Mouse (Mus musculus) macrophage (primary cell): ENCODE data around the gene C2cd4c. TPM values are rescaled to one million over a fixed set of nuclear protein-coding genes. Genes with fewer than 3 reads are reported as not detected.

ENCODE experiments used
- H3K27ac ChIP-seq: fragments of 350-480 bp; formaldehyde crosslinking; 2 replicates; pipeline ENCODE4 v1.9.0; 2021
- H3K36me3 ChIP-seq: fragments of 350-480 bp; formaldehyde crosslinking; 2 replicates; pipeline ENCODE4 v1.9.0; 2021; ENCODE audit errors: inconsistent target
- H3K4me3 ChIP-seq: fragments of 350-480 bp; formaldehyde crosslinking; 2 replicates; pipeline ENCODE4 v1.9.0; 2021; ENCODE audit errors: inconsistent target
- H3K79me2 ChIP-seq: fragments of 350-480 bp; formaldehyde crosslinking; 2 replicates; pipeline ENCODE4 v1.9.0; 2021; ENCODE audit errors: inconsistent target
- WGBS: methylation state at CpG from one replicate; pipeline ENCODE4 v1.1.7; 2026; ENCODE audit warnings: inconsistent platforms; ENCODE audit not compliant: missing documents; 5-methylcytosine and 5-hydroxymethylcytosine counted together
- polyA plus RNA-seq: library from polyadenylated mRNA; stranded (reverse); fragments of 250-400 nt; gene quantifications from 3 replicates; pipeline ENCODE4 v1.2.4, GENCODE M21; 2018; ENCODE audit warnings: inconsistent platforms

C2cd4c gene
- polyA plus RNA-seq, 1 experiment from 2014 or later: not detected

GRCm38 (mm10) chr10:79594872-79595589, 18.8 kb downstream of the C2cd4c start:
- Histone ChIP-seq H3K4me3 (no peak overlapping the region), H3K79me2 (no peaks in the 10 kb centered on the region), H3K27ac (no peak overlapping the region), H3K36me3 (no peaks in the 10 kb centered on the region)
- WGBS: 18% methylated on average over 17 of the region's 17 CpGs

- Histone ChIP-seq H3K79me2 (no peaks in the 10 kb centered on the region), H3K36me3 (no peaks in the 10 kb centered on the region), H3K27ac (no peak overlapping the region), H3K4me3 (no peak overlapping the region)
- 3% methylated on average over 5 of the region's 6 CpGs for WGBS
These were observed 19.7 kb downstream of the C2cd4c start for GRCm38 (mm10) chr10:79594111-79594510.

- 22% methylated on average over 1 of the region's 1 CpGs for WGBS
- H3K4me3 ChIP-seq: no peak overlapping the region
- no peaks in the 10 kb centered on the region for H3K79me2 ChIP-seq
- no peaks in the 10 kb centered on the region for H3K36me3 ChIP-seq
- H3K27ac ChIP-seq: no peak overlapping the region
These were observed 23.1 kb downstream of the C2cd4c start for GRCm38 (mm10) chr10:79590702-79591101.

- Histone ChIP-seq H3K79me2 (no peaks in the 10 kb centered on the region), H3K4me3 (no peak overlapping the region), H3K36me3 (no peaks in the 10 kb centered on the region), H3K27ac (no peak overlapping the region)
- WGBS: 52% methylated on average over 4 of the region's 4 CpGs
These were observed 26.1 kb downstream of the C2cd4c start for GRCm38 (mm10) chr10:79587752-79588126.

GRCm38 (mm10) chr10:79587061-79587751, 26.6 kb downstream of the C2cd4c start, which contains the start of gene Theg:
Theg (minus strand) TSS chr10:79587331.
- Histone ChIP-seq H3K27ac (no peak within 1 kb of the TSS), H3K36me3 (no peaks in the 10 kb centered on the region), H3K4me3 (no peak within 1 kb of the TSS), H3K79me2 (no peaks in the 10 kb centered on the region)
- WGBS: 93% methylated on average over 5 of the region's 5 CpGs

- WGBS: 95% methylated on average over 7 of the region's 8 CpGs
- H3K4me3 ChIP-seq: no peak overlapping the region
- H3K36me3 ChIP-seq: no peaks in the 10 kb centered on the region
- no peak overlapping the region for H3K27ac ChIP-seq
- H3K79me2 ChIP-seq: no peaks in the 10 kb centered on the region
These were observed 27.6 kb downstream of the C2cd4c start for GRCm38 (mm10) chr10:79586243-79586642.

- 94% methylated on average over 5 of the region's 5 CpGs for WGBS
- Histone ChIP-seq H3K36me3 (no peaks in the 10 kb centered on the region), H3K79me2 (no peaks in the 10 kb centered on the region), H3K27ac (no peak overlapping the region), H3K4me3 (no peak overlapping the region)
These were observed 28.1 kb downstream of the C2cd4c start for GRCm38 (mm10) chr10:79585723-79586122.

- H3K27ac ChIP-seq: no peak overlapping the region
- H3K79me2 ChIP-seq: no peaks in the 10 kb centered on the region
- no peaks in the 10 kb centered on the region for H3K36me3 ChIP-seq
- 94% methylated on average over 6 of the region's 6 CpGs for WGBS
- H3K4me3 ChIP-seq: no peak overlapping the region
These were observed 28.7 kb downstream of the C2cd4c start for GRCm38 (mm10) chr10:79585136-79585535.

GRCm38 (mm10) chr10:79584426-79584825, 29.4 kb downstream of the C2cd4c start:
- H3K79me2 ChIP-seq: no peaks in the 10 kb centered on the region
- H3K36me3 ChIP-seq: no peaks in the 10 kb centered on the region
- H3K4me3 ChIP-seq: no peak overlapping the region
- H3K27ac ChIP-seq: no peak overlapping the region
- 66% methylated on average over 9 of the region's 9 CpGs for WGBS

GRCm38 (mm10) chr10:79584021-79584420, 29.8 kb downstream of the C2cd4c start:
- Histone ChIP-seq H3K4me3 (no peak overlapping the region), H3K79me2 (no peaks in the 10 kb centered on the region), H3K27ac (no peak overlapping the region), H3K36me3 (no peaks in the 10 kb centered on the region)
- WGBS: 87% methylated on average over 7 of the region's 7 CpGs

GRCm38 (mm10) chr10:79581501-79581900, 32.3 kb downstream of the C2cd4c start:
- no peaks in the 10 kb centered on the region for H3K36me3 ChIP-seq
- H3K4me3 ChIP-seq: no peak overlapping the region
- H3K79me2 ChIP-seq: no peaks in the 10 kb centered on the region
- WGBS: 92% methylated on average over 8 of the region's 8 CpGs
- no peak overlapping the region for H3K27ac ChIP-seq

- H3K79me2 ChIP-seq: no peaks in the 10 kb centered on the region
- no peak overlapping the region for H3K4me3 ChIP-seq
- no peaks in the 10 kb centered on the region for H3K36me3 ChIP-seq
- H3K27ac ChIP-seq: no peak overlapping the region
- 58% methylated on average over 5 of the region's 6 CpGs for WGBS
These were observed 33.0 kb downstream of the C2cd4c start for GRCm38 (mm10) chr10:79580811-79581210.

- H3K79me2 ChIP-seq: no peaks in the 10 kb centered on the region
- 81% methylated on average over 7 of the region's 7 CpGs for WGBS
- no peak overlapping the region for H3K4me3 ChIP-seq
These were observed 33.5 kb downstream of the C2cd4c start for GRCm38 (mm10) chr10:79580356-79580755.

GRCm38 (mm10) chr10:79579781-79580180, 34.0 kb downstream of the C2cd4c start:
- H3K79me2 ChIP-seq: no peaks in the 10 kb centered on the region
- 80% methylated on average over 12 of the region's 12 CpGs for WGBS
- H3K36me3 ChIP-seq: no peaks in the 10 kb centered on the region
- H3K4me3 ChIP-seq: no peak overlapping the region
- no peak overlapping the region for H3K27ac ChIP-seq

More at GRCm38 (mm10) chr10:79580356-79580755, 33.5 kb downstream of the C2cd4c start:
- Histone ChIP-seq H3K27ac (no peak overlapping the region), H3K36me3 (no peaks in the 10 kb centered on the region)

GRCm38 (mm10) chr10:79578891-79579290, 34.9 kb downstream of the C2cd4c start:
- no peaks in the 10 kb centered on the region for H3K79me2 ChIP-seq
- WGBS: 77% methylated on average over 7 of the region's 7 CpGs
- H3K36me3 ChIP-seq: no peaks in the 10 kb centered on the region
- H3K4me3 ChIP-seq: no peak overlapping the region
- H3K27ac ChIP-seq: no peak overlapping the region
